8 mouse cellular contexts compared by ENCODE assay signal in genomic region chr5:8997513-8997895, GRCm38 (mm10). TPM values are rescaled to one million over a fixed set of nuclear protein-coding genes. Genes with fewer than 3 reads are reported as not detected.
DNase-seq lines count a peak whose midpoint lies in the region; ATAC-seq and TF ChIP-seq lines count a peak whose summit lies in the region.

No protein-coding gene starts in this region.

- peak overlapping the region; percentile 81 for H3K4me2 ChIP-seq in heart, embryonic 16.5 days (ENCODE audit: low read depth, low read length)
- peak overlapping the region; percentile 73 for H3K4me2 ChIP-seq in liver, postnatal 0 days (ENCODE audit: low read depth, low read length)

- H3K27me3 ChIP-seq in cerebellum, adult 2 months (ENCODE audit: control insufficient read depth, insufficient read depth, low read length): no peaks in the 10 kb centered on the region
- no peaks in the 10 kb centered on the region for H3K27me3 ChIP-seq in G1E (ENCODE audit: insufficient read depth, low read length)
- no peaks in the 10 kb centered on the region for H3K27me3 ChIP-seq in heart, embryonic 16.5 days (ENCODE audit: control insufficient read depth, insufficient read depth, low read length)
- no peaks in the 10 kb centered on the region for H3K27me3 ChIP-seq in liver, postnatal 0 days (ENCODE audit: insufficient read depth, low read length)

- no peak for TF ChIP-seq CTCF in cerebellum, adult 2 months (IDR thresholded peaks at IDR 0.05; ENCODE audit: borderline replicate concordance, insufficient read depth, low read depth, low read length)
- no peak; the same call in 1 of the 2 replicates for TF ChIP-seq CTCF in G1E (IDR thresholded peaks at IDR 0.05; ENCODE audit: low read depth, low read length)
- TF ChIP-seq CTCF in liver, postnatal 0 days (IDR thresholded peaks at IDR 0.05; ENCODE audit: low read depth): no peak

- no peaks in the 10 kb centered on the region for H3K9me3 ChIP-seq in G1E (replicated peaks)
- no peaks in the 10 kb centered on the region for H3K9me3 ChIP-seq in heart, embryonic 16.5 days (replicated peaks; ENCODE audit: control insufficient read depth, low read length)
- H3K9me3 ChIP-seq in liver, postnatal 0 days (ENCODE audit: low read length): no peaks in the 10 kb centered on the region

- H3K4me3 ChIP-seq in cerebellum, adult 2 months (replicated peaks; ENCODE audit: insufficient read depth, low read depth, low read length): peak overlapping the region; percentile 80
- H3K4me3 ChIP-seq in G1E (ENCODE audit: low read depth, low read length): peak overlapping the region; percentile 85
- H3K4me3 ChIP-seq in heart, embryonic 16.5 days (ENCODE audit: low read length): peak overlapping the region; percentile 76
- H3K4me3 ChIP-seq in liver, postnatal 0 days (ENCODE audit: low read depth, low read length): peak overlapping the region; percentile 80

- no peak for ATAC-seq in G1E (ENCODE audit: extremely low read depth, insufficient number of reproducible peaks, low FRiP score, poor library complexity, severe bottlenecking)
- peak; percentile 13; the same call in 1 of the 2 replicates for ATAC-seq in heart, embryonic 16.5 days (replicated peaks; ENCODE audit: extremely low read depth, insufficient read depth, low FRiP score)
- ATAC-seq in liver, postnatal 0 days: no peak; the same call in 1 of the 2 replicates

- no peak for TF ChIP-seq POLR2A in cerebellum, adult 2 months (IDR thresholded peaks at IDR 0.05; ENCODE audit: borderline replicate concordance, insufficient read depth, low read length)

- TF ChIP-seq EP300 in liver, postnatal 0 days (IDR thresholded peaks at IDR 0.05; ENCODE audit: low read depth): no peak

- H3K36me3 ChIP-seq in G1E (replicated peaks): peaks cover 16% of the 10 kb centered on the region
- peaks cover 8% of the 10 kb centered on the region; the same call in 1 of the 2 replicates for H3K36me3 ChIP-seq in heart, embryonic 16.5 days (ENCODE audit: control insufficient read depth, insufficient read depth)
- H3K36me3 ChIP-seq in liver, postnatal 0 days (replicated peaks; ENCODE audit: insufficient read depth, low read length): 0 out of 2 replicates have a peak, but pooled peaks cover 5% of the 10 kb centered on the region

- H3K27ac ChIP-seq in cerebellum, adult 2 months (ENCODE audit: insufficient read depth, low read length): peak overlapping the region; percentile 84
- H3K27ac ChIP-seq in heart, embryonic 16.5 days (ENCODE audit: low read length): peak overlapping the region; percentile 83
- H3K27ac ChIP-seq in liver, postnatal 0 days (ENCODE audit: low read depth): peak overlapping the region; percentile 84

- peaks cover 2% of the 10 kb centered on the region; the same call in 1 of the 2 replicates for H3K4me1 ChIP-seq in cerebellum, adult 2 months (ENCODE audit: control insufficient read depth, insufficient read depth, low read length)
- H3K4me1 ChIP-seq in G1E (ENCODE audit: insufficient read depth, low read depth, low read length): peaks cover 9% of the 10 kb centered on the region
- H3K4me1 ChIP-seq in heart, embryonic 16.5 days (ENCODE audit: control insufficient read depth, insufficient read depth, low read length): peaks cover 4% of the 10 kb centered on the region
- peaks cover 15% of the 10 kb centered on the region for H3K4me1 ChIP-seq in liver, postnatal 0 days (ENCODE audit: insufficient read depth)

- H3K9ac ChIP-seq in heart, embryonic 16.5 days (ENCODE audit: low read length): peak overlapping the region; percentile 86
- peak overlapping the region; percentile 81 for H3K9ac ChIP-seq in liver, postnatal 0 days (replicated peaks)

- 1% methylated on average over 8 of the region's 8 CpGs for WGBS in cerebellum, adult 2 months
- WGBS in heart, embryonic 16.5 days: 3% methylated on average over 8 of the region's 8 CpGs
- 7% methylated on average over 8 of the region's 8 CpGs for WGBS in liver, postnatal 0 days (ENCODE audit: insufficient replicate concordance)

- peak in 1 of 2 experiments; percentile 72 for DNase-seq in cerebellum, adult 2 months
- no peak for DNase-seq in cerebellum, postnatal 25 days
- no peak for DNase-seq in G1E (ENCODE audit: low spot score)
- DNase-seq in liver, postnatal 0 days: no peak
- no peak for DNase-seq in right cerebral cortex, postnatal 10 days (ENCODE audit: low spot score in 2 of 2)
- no peak for DNase-seq in spleen, adult 12 weeks (ENCODE audit: low spot score)
- DNase-seq in urinary bladder, postnatal 14 days (ENCODE audit: low spot score): no peak

RNA-seq across cellular contexts. Expression of gene Crot, which starts 0.4 kb away (rescaled TPM):
- 24.0 and 24.8 TPM in 2 replicates for polyA plus RNA-seq in cerebellum, adult 2 months (2012; rRNA removed)
- total RNA-seq in G1E (2014; fragmentation: Nextera tagmentation) (17.5 and 23.7 TPM in 2 replicates), G1E (2017) (44.6 and 45.1 TPM in 2 replicates)
- 0.68 and 1.2 TPM in 2 replicates for polyA plus RNA-seq in G1E (2012)
- polyA plus RNA-seq in heart, embryonic 16.5 days (2015; fragmentation: Nextera tagmentation; extraction: Ambion mirVana): 31.1 and 34.8 TPM in 2 replicates
- 255 and 267 TPM in 2 replicates for polyA plus RNA-seq in liver, postnatal 0 days (2015; fragmentation: Nextera tagmentation; extraction: Ambion mirVana)

Comparison
In these comparisons a context has a peak if more than half of its experiments do, and no peak if none do; other contexts are left out.
1. RNA of gene Crot, which starts 0.4 kb away (polyA plus RNA-seq): 255 to 267 TPM in liver, postnatal 0 days, 31.1 to 34.8 TPM in heart, embryonic 16.5 days and 24.0 to 24.8 TPM in cerebellum, adult 2 months; 0.68 to 1.2 TPM in G1E; every median in the first group is over 10 times any median in the second.
2. Peak in every context shown above with its lines, with median percentiles within 50 percentile points of each other: H3K27ac ChIP-seq and H3K4me3 ChIP-seq.